Mouse (Mus musculus): ENCODE measurements at regions not wholly inside any gene's neighbourhood (a gene's known extent, or its start where the extent isn't known, plus 50 kb on each side); places are given as distances from the start of the nearest gene placed in this dataset.

DNA sequence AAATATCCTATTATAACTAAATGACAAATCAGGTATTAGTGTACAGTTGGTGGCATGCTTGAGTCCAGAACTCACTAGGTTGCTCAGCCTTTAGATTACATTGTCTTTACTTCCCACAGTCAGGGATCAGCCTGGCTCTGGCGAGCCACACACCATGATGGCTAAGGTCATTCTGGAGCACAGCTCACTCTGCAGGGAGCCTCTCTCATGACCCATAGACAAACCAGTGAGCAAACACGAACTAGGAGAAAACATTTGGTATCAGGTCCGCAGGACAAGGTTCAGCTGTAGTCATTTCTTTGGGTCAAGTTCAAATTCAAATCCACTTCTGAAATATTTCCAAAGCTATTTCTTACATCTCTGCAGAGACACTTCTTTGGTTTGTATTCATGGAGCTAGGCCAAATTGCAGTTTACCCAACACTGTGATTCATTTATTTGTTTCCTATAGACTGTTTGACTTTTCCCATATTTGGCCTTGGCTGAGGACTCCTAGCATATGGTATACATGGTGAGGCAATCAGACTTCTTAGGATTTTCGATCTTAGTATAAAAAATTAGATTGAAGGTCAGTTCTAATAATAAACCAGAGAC is 64.5 kb upstream of the Eed start:
- no peaks in the 10 kb centered on the region for H3K9me3 ChIP-seq (replicated peaks; ENCODE audit: insufficient read depth, low read length)
- H3K27me3 ChIP-seq (ENCODE audit: control insufficient read depth in 1 of 2, insufficient read depth in 2 of 2, low read length in 2 of 2) = no peaks in the 10 kb centered on the region
- H3K4me3 ChIP-seq (ENCODE audit: control insufficient read depth in 1 of 2, insufficient read depth in 1 of 2, low read depth in 2 of 2, low read length in 2 of 2) = no peak overlapping the region
- no peak for DNase-seq (ENCODE audit: low read depth, low spot score)
- TF ChIP-seq ZNF384 (IDR thresholded peaks at IDR 0.05; ENCODE audit: low read depth, low read length) = no peak
- TF ChIP-seq CHD1 (IDR thresholded peaks at IDR 0.05; ENCODE audit: low read depth, low read length) = no peak
- no peak for TF ChIP-seq RAD21 (IDR thresholded peaks at IDR 0.05; ENCODE audit: low read depth, low read length)
- TF ChIP-seq ETS1 (IDR thresholded peaks at IDR 0.05; ENCODE audit: low read depth, low read length) = no peak
- no peak for TF ChIP-seq MYC (IDR thresholded peaks at IDR 0.05; ENCODE audit: low read depth, low read length)
- no peak for TF ChIP-seq ZMIZ1 (IDR thresholded peaks at IDR 0.05; ENCODE audit: low read depth, low read length)
- no peak for TF ChIP-seq POLR2AphosphoS2 (IDR thresholded peaks at IDR 0.05; ENCODE audit: low read length)
- H3K27ac ChIP-seq (ENCODE audit: control insufficient read depth, low read depth, low read length) = no peak overlapping the region
- peaks cover 16 to 44% of the 10 kb centered on the region in 2 experiments for H3K4me1 ChIP-seq (ENCODE audit: control insufficient read depth in 1 of 2, insufficient read depth in 2 of 2, low read length in 2 of 2)
- peaks cover 0 to 22% of the 10 kb centered on the region in 2 experiments; a peak in 2 of 4 replicates for H3K36me3 ChIP-seq (ENCODE audit: control insufficient read depth in 1 of 2, insufficient read depth in 2 of 2, low read length in 2 of 2)
- no peaks in the 10 kb centered on the region for H3K79me2 ChIP-seq (ENCODE audit: control insufficient read depth, insufficient read depth, low read length, poor library complexity)
- H3K9ac ChIP-seq (ENCODE audit: control insufficient read depth, low read depth, low read length, poor library complexity, severe bottlenecking) = no peak overlapping the region

DNA sequence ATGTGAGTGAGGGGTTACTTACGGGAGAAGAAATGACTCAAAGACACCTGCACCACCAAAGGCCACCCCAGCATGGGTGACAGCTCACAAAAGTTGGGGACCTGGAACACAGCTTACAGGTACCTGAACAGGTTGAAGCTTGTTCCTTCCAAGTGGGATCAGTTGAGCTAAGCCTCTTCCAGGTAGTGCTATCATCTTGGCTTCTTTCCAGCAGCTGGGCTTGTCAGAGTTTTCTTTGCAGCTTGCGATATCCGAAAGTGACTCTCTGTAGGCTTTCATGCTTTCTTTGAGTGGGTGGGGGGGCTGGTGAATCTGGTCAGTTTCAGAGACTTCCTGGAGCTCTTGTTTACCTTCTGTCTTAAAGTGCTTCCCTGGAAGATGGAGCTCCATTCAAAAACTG is 65.4 kb upstream of the Eed start:
- Histone ChIP-seq H3K36me3 (ENCODE audit: control insufficient read depth in 1 of 2, insufficient read depth in 2 of 2, low read length in 2 of 2) (peaks cover 0 to 22% of the 10 kb centered on the region in 2 experiments; a peak in 2 of 4 replicates), H3K4me3 (ENCODE audit: control insufficient read depth in 1 of 2, insufficient read depth in 1 of 2, low read depth in 2 of 2, low read length in 2 of 2) (no peak overlapping the region), H3K27ac (ENCODE audit: control insufficient read depth, low read depth, low read length) (no peak overlapping the region), H3K9ac (ENCODE audit: control insufficient read depth, low read depth, low read length, poor library complexity, severe bottlenecking) (no peak overlapping the region), H3K27me3 (ENCODE audit: control insufficient read depth in 1 of 2, insufficient read depth in 2 of 2, low read length in 2 of 2) (no peaks in the 10 kb centered on the region), H3K4me1 (ENCODE audit: control insufficient read depth in 1 of 2, insufficient read depth in 2 of 2, low read length in 2 of 2) (peaks cover 16 to 44% of the 10 kb centered on the region in 2 experiments), H3K9me3 (replicated peaks; ENCODE audit: insufficient read depth, low read length) (no peaks in the 10 kb centered on the region), H3K79me2 (ENCODE audit: control insufficient read depth, insufficient read depth, low read length, poor library complexity) (no peaks in the 10 kb centered on the region)
- no peak for TF ChIP-seq JUND (IDR thresholded peaks at IDR 0.05; ENCODE audit: low read depth, low read length)
- TF ChIP-seq NELFE (IDR thresholded peaks at IDR 0.05; ENCODE audit: low read depth, low read length) = no peak
- TF ChIP-seq GATA1 (IDR thresholded peaks at IDR 0.05; ENCODE audit: low read depth, low read length) = no peak
- TF ChIP-seq USF1 (IDR thresholded peaks at IDR 0.05; ENCODE audit: low read depth, low read length) = no peak
- no peak for TF ChIP-seq MAFK (IDR thresholded peaks at IDR 0.05; ENCODE audit: borderline replicate concordance, low read depth, low read length)
- no peak for TF ChIP-seq EP300 (IDR thresholded peaks at IDR 0.05; ENCODE audit: low read depth in 1 of 2, low read length in 2 of 2)
- TF ChIP-seq CTCF (IDR thresholded peaks at IDR 0.05 in 2 of 3, conservative IDR thresholded peaks at IDR 0.05 in 1 of 3; ENCODE audit: control insufficient read depth in 1 of 3, insufficient read depth in 1 of 3, low read depth in 2 of 3, low read length in 3 of 3, poor library complexity in 1 of 3, severe bottlenecking in 1 of 3) = no peak
- TF ChIP-seq GABPA (IDR thresholded peaks at IDR 0.05; ENCODE audit: low read depth, low read length) = no peak
- TF ChIP-seq MYC (IDR thresholded peaks at IDR 0.05; ENCODE audit: low read depth, low read length) = no peak
- TF ChIP-seq ZMIZ1 (IDR thresholded peaks at IDR 0.05; ENCODE audit: low read depth, low read length) = no peak
- no peak for TF ChIP-seq MYB (IDR thresholded peaks at IDR 0.05; ENCODE audit: low read depth, low read length)
- DNase-seq (ENCODE audit: low read depth, low spot score) = peak; percentile 54

All from MEL (cell line).